ENCODE assay signal across 8 mouse cellular contexts in genomic region chr11:88512580-88512979, GRCm38 (mm10).
A peak's percentile ranks its signal among the peaks of the same experiment; 100 is the strongest.
DNase-seq lines count a peak whose midpoint lies in the region; ATAC-seq and TF ChIP-seq lines count a peak whose summit lies in the region.

No protein-coding gene starts in this region.

- DNase-seq in adrenal gland, adult (ENCODE audit: inconsistent age in 2 of 2, low spot score in 1 of 2), result peak; percentile 49 to 78
- DNase-seq in adrenal gland, adult 8-10 months, result no peak
- peak; percentile 71 for DNase-seq in cerebellum, adult 8-10 months
- peak; percentile 83 for DNase-seq in gastrocnemius, adult 18-20 months (ENCODE audit: low spot score)
- DNase-seq in intestine, embryonic 14.5 days (ENCODE audit: low spot score), result peak; percentile 68
- peak; percentile 59 for DNase-seq in lung, adult 2 months
- peak; percentile 76 for DNase-seq in retina, postnatal 7 days (ENCODE audit: low read depth, low spot score)

- H3K4me2 ChIP-seq in intestine, embryonic 14.5 days (ENCODE audit: low read length), result no peak overlapping the region

- no peak overlapping the region for H3K9ac ChIP-seq in intestine, embryonic 14.5 days (ENCODE audit: low read length)

- no peak overlapping the region for H3K27ac ChIP-seq in intestine, embryonic 14.5 days (ENCODE audit: low read depth)

- ATAC-seq in CD4-positive, CD25-positive, alpha-beta regulatory T cell, adult 4 months, result peak; percentile 72
- no peak for ATAC-seq in intestine, embryonic 14.5 days (replicated peaks; ENCODE audit: low FRiP score, low TSS enrichment, low read depth)

- H3K4me3 ChIP-seq in intestine, embryonic 14.5 days (ENCODE audit: low read depth, low read length), result no peak overlapping the region
- H3K4me3 ChIP-seq in lung, adult 2 months (replicated peaks; ENCODE audit: extremely low read depth, low read depth, low read length), result no peak overlapping the region

- no peaks in the 10 kb centered on the region for H3K27me3 ChIP-seq in intestine, embryonic 14.5 days (replicated peaks; ENCODE audit: control insufficient read depth, insufficient read depth, low read length)

- no peaks in the 10 kb centered on the region for H3K9me3 ChIP-seq in intestine, embryonic 14.5 days (ENCODE audit: control insufficient read depth, low read length)

- TF ChIP-seq POLR2A in lung, adult 2 months (IDR thresholded peaks at IDR 0.05; ENCODE audit: borderline replicate concordance, extremely low read depth, low read depth, low read length), result no peak

- WGBS in intestine, embryonic 14.5 days, result 23% methylated on average over 4 of the region's 4 CpGs
- WGBS in lung, adult 2 months, result 43% methylated on average over 4 of the region's 4 CpGs

- peaks cover 5% of the 10 kb centered on the region; the same call in 1 of the 2 replicates for H3K4me1 ChIP-seq in intestine, embryonic 14.5 days (replicated peaks; ENCODE audit: control insufficient read depth, insufficient read depth, low read length)
- peaks cover 2% of the 10 kb centered on the region; the same call in 1 of the 2 replicates for H3K4me1 ChIP-seq in lung, adult 2 months (ENCODE audit: control insufficient read depth, insufficient read depth, low read length)

- TF ChIP-seq CTCF in lung, adult 2 months (IDR thresholded peaks at IDR 0.05; ENCODE audit: insufficient read depth, low read length), result peak; percentile 77

- H3K36me3 ChIP-seq in intestine, embryonic 14.5 days (ENCODE audit: control insufficient read depth, insufficient read depth, low read length), result no peaks in the 10 kb centered on the region; the same call in 1 of the 2 replicates
